Mouse (Mus musculus) ES-Bruce4 (cell line): ENCODE measurements around the gene Scfd2. TPM values are rescaled to one million over a fixed set of nuclear protein-coding genes. Genes with fewer than 3 reads are reported as not detected.

ENCODE experiments used
- H3K27ac ChIP-seq: 2 replicates; pipeline ENCODE4 v1.5.1; 2012; ENCODE audit warnings: low read length, inconsistent platforms; ENCODE audit not compliant: insufficient read depth
- H3K27me3 ChIP-seq: 2 replicates; pipeline ENCODE4 v1.6.1; 2012; ENCODE audit warnings: mild to moderate bottlenecking, low read length, inconsistent platforms; ENCODE audit not compliant: control insufficient read depth, poor library complexity, insufficient read depth, severe bottlenecking
- H3K36me3 ChIP-seq: 2 replicates; pipeline ENCODE4 v1.6.1; 2012; ENCODE audit warnings: inconsistent platforms, mild to moderate bottlenecking, low read length, moderate library complexity; ENCODE audit not compliant: control insufficient read depth, poor library complexity, insufficient read depth, severe bottlenecking
- H3K4me1 ChIP-seq: one replicate; pipeline ENCODE4 v1.8.1; 2011; ENCODE audit warnings: low read length; ENCODE audit not compliant: control insufficient read depth, insufficient read depth
- H3K4me3 ChIP-seq: 2 replicates; pipeline ENCODE4 v1.5.1; 2011; ENCODE audit warnings: low read depth, mild to moderate bottlenecking, low read length
- H3K9ac ChIP-seq: 2 replicates; pipeline ENCODE4 v1.6.1; 2012; ENCODE audit warnings: low read depth, mild to moderate bottlenecking, inconsistent platforms; ENCODE audit not compliant: poor library complexity, severe bottlenecking
- H3K9me3 ChIP-seq: replicated peaks from 2 replicates; pipeline ENCODE4 v1.6.1; 2012; ENCODE audit warnings: mild to moderate bottlenecking, low read length, inconsistent platforms; ENCODE audit not compliant: control insufficient read depth, poor library complexity, insufficient read depth, severe bottlenecking
- CTCF ChIP-seq: IDR thresholded peaks from one replicate; pipeline ENCODE4 v1.8.1; 2011; ENCODE audit warnings: low read depth, low read length
- EP300 ChIP-seq: IDR thresholded peaks from 2 replicates; pipeline ENCODE4 v1.6.1; 2011; ENCODE audit warnings: low read depth, low read length; ENCODE audit not compliant: insufficient read depth
- POLR2A ChIP-seq: IDR thresholded peaks from one replicate; pipeline ENCODE4 v1.8.1; 2011; ENCODE audit warnings: low read length; ENCODE audit not compliant: insufficient read depth
- polyA plus RNA-seq: library from polyadenylated mRNA; stranded (reverse); fragments of >200 nt; gene quantifications from 2 replicates; pipeline ENCODE4 v1.2.4, GENCODE M21; 2011; ENCODE audit warnings: low read depth; ENCODE audit not compliant: missing spikeins, insufficient read depth, insufficient read length

Scfd2 gene
- polyA plus RNA-seq, 1 experiment = 5.8 TPM

- H3K9ac ChIP-seq = no peak overlapping the region
- no peak overlapping the region for H3K27ac ChIP-seq
- no peak overlapping the region for H3K4me3 ChIP-seq
- H3K27me3 ChIP-seq = no peaks in the 10 kb centered on the region
- TF ChIP-seq CTCF = no peak
- no peak for TF ChIP-seq EP300
- no peak for TF ChIP-seq POLR2A
- no peaks in the 10 kb centered on the region for H3K9me3 ChIP-seq
- no peaks in the 10 kb centered on the region; the same call in 1 of the 2 replicates for H3K36me3 ChIP-seq
- H3K4me1 ChIP-seq = no peaks in the 10 kb centered on the region
Observed at GRCm38 (mm10) chr5:74455094-74455493, 76.5 kb downstream of the Scfd2 start.

GRCm38 (mm10) chr5:74450977-74451376 lies 80.6 kb downstream of the Scfd2 start:
- no peak overlapping the region for H3K4me3 ChIP-seq
- no peak overlapping the region for H3K27ac ChIP-seq
- no peaks in the 10 kb centered on the region for H3K36me3 ChIP-seq
- H3K27me3 ChIP-seq = no peaks in the 10 kb centered on the region
- no peak for TF ChIP-seq EP300
- TF ChIP-seq POLR2A = no peak
- TF ChIP-seq CTCF = no peak
- H3K4me1 ChIP-seq = no peaks in the 10 kb centered on the region
- H3K9me3 ChIP-seq = no peaks in the 10 kb centered on the region
- H3K9ac ChIP-seq = no peak overlapping the region

- Histone ChIP-seq H3K27me3 (no peaks in the 10 kb centered on the region), H3K9ac (no peak overlapping the region), H3K9me3 (no peaks in the 10 kb centered on the region), H3K4me3 (no peak overlapping the region), H3K27ac (no peak overlapping the region), H3K36me3 (no peaks in the 10 kb centered on the region), H3K4me1 (no peaks in the 10 kb centered on the region)
- TF ChIP-seq EP300 (no peak), POLR2A (no peak), CTCF (no peak)
Observed at GRCm38 (mm10) chr5:74447517-74448334, 83.8 kb downstream of the Scfd2 start.

- H3K9ac ChIP-seq = no peak overlapping the region
- no peaks in the 10 kb centered on the region for H3K4me1 ChIP-seq
- TF ChIP-seq POLR2A (no peak), EP300 (no peak)
- H3K9me3 ChIP-seq = no peaks in the 10 kb centered on the region
- H3K27ac ChIP-seq = no peak overlapping the region
- H3K36me3 ChIP-seq = no peaks in the 10 kb centered on the region
- H3K27me3 ChIP-seq = no peaks in the 10 kb centered on the region
- no peak overlapping the region for H3K4me3 ChIP-seq
Observed at GRCm38 (mm10) chr5:74445861-74446260, 85.7 kb downstream of the Scfd2 start.

- Histone ChIP-seq H3K9me3 (no peaks in the 10 kb centered on the region), H3K27me3 (no peaks in the 10 kb centered on the region), H3K4me1 (no peaks in the 10 kb centered on the region), H3K36me3 (no peaks in the 10 kb centered on the region), H3K4me3 (no peak overlapping the region), H3K9ac (no peak overlapping the region), H3K27ac (no peak overlapping the region)
- TF ChIP-seq EP300 = no peak
- TF ChIP-seq POLR2A = no peak
- TF ChIP-seq CTCF = no peak
Observed at GRCm38 (mm10) chr5:74438353-74438752, 93.2 kb downstream of the Scfd2 start.

GRCm38 (mm10) chr5:74433580-74434147 lies 97.9 kb downstream of the Scfd2 start:
- TF ChIP-seq CTCF = peak; percentile 62
- TF ChIP-seq EP300 = no peak
- TF ChIP-seq POLR2A = no peak
- no peaks in the 10 kb centered on the region for H3K4me1 ChIP-seq
- no peaks in the 10 kb centered on the region for H3K27me3 ChIP-seq
- no peak overlapping the region for H3K9ac ChIP-seq
- H3K9me3 ChIP-seq = no peaks in the 10 kb centered on the region
- no peak overlapping the region for H3K4me3 ChIP-seq
- no peaks in the 10 kb centered on the region for H3K36me3 ChIP-seq
- no peak overlapping the region for H3K27ac ChIP-seq
